Mouse (Mus musculus) myocyte (in vitro differentiated cells): ENCODE results near the gene Tmem176b. TPM values are rescaled to one million over a fixed set of nuclear protein-coding genes. Genes with fewer than 3 reads are reported as not detected.

Experiments
- H3K27me3 ChIP-seq: one replicate; pipeline ENCODE4 v1.6.1; 2011; ENCODE audit not compliant: control insufficient read depth, insufficient read depth, insufficient read length
- H3K36me3 ChIP-seq: one replicate; pipeline ENCODE4 v1.6.1; 2011; ENCODE audit not compliant: control insufficient read depth, insufficient read depth
- H3K4me2 ChIP-seq: one replicate; pipeline ENCODE4 v1.6.1; 2011; ENCODE audit warnings: low read depth, control low read depth
- H3K4me3 ChIP-seq: one replicate; pipeline ENCODE4 v1.5.1; 2011; ENCODE audit warnings: mild to moderate bottlenecking, control low read depth, moderate library complexity
- H3K79me2 ChIP-seq: one replicate; pipeline ENCODE4 v1.6.1; 2011; ENCODE audit not compliant: control insufficient read depth, insufficient read depth
- H3ac ChIP-seq: one replicate; pipeline ENCODE4 v1.6.1; 2011; ENCODE audit not compliant: control insufficient read depth, insufficient read length
- CEBPB ChIP-seq: IDR thresholded peaks from 2 replicates; pipeline ENCODE4 v1.6.1; 2011; ENCODE audit warnings: mild to moderate bottlenecking, moderate library complexity; ENCODE audit not compliant: poor library complexity, insufficient read depth, severe bottlenecking
- E2F4 ChIP-seq: IDR thresholded peaks from one replicate; pipeline ENCODE4 v1.6.1; 2011; ENCODE audit warnings: mild to moderate bottlenecking, control low read depth, moderate library complexity; ENCODE audit not compliant: insufficient read depth
- MAX ChIP-seq: IDR thresholded peaks from one replicate; pipeline ENCODE4 v1.6.1; 2011; ENCODE audit warnings: low read depth, mild to moderate bottlenecking, control low read depth
- MYOD1 ChIP-seq, 3 experiments: IDR thresholded peaks; one replicate each; pipeline ENCODE4 v1.6.1; 2011; ENCODE audit warnings: control low read depth in 2 of 3, low read depth in 2 of 3, mild to moderate bottlenecking in 2 of 3, moderate library complexity in 1 of 3; ENCODE audit not compliant: insufficient read length in 2 of 3, control insufficient read depth in 1 of 3
- MYOG ChIP-seq, 3 experiments: IDR thresholded peaks; one replicate each; pipeline ENCODE4 v1.6.1; 2011; ENCODE audit warnings: control low read depth in 2 of 3, low read depth in 2 of 3, mild to moderate bottlenecking in 2 of 3; ENCODE audit not compliant: insufficient read length in 2 of 3, control insufficient read depth in 1 of 3, insufficient read depth in 1 of 3
- POLR2A ChIP-seq: IDR thresholded peaks from one replicate; pipeline ENCODE4 v1.6.1; 2011; ENCODE audit warnings: low read depth, mild to moderate bottlenecking, control low read depth, moderate library complexity; ENCODE audit not compliant: insufficient read length
- POLR2AphosphoS2 ChIP-seq: IDR thresholded peaks from one replicate; pipeline ENCODE4 v1.6.1; 2011; ENCODE audit warnings: low read depth, control low read depth; ENCODE audit not compliant: insufficient read length
- REST ChIP-seq: IDR thresholded peaks from one replicate; pipeline ENCODE4 v1.6.1; 2011; ENCODE audit warnings: mild to moderate bottlenecking, control low read depth, moderate library complexity; ENCODE audit not compliant: insufficient read depth, insufficient read length
- SRF ChIP-seq: IDR thresholded peaks from one replicate; pipeline ENCODE4 v1.6.1; 2011; ENCODE audit warnings: low read depth; ENCODE audit not compliant: control insufficient read depth, insufficient read length
- TCF12 ChIP-seq: IDR thresholded peaks from one replicate; pipeline ENCODE4 v1.6.1; 2011; ENCODE audit warnings: mild to moderate bottlenecking, control low read depth; ENCODE audit not compliant: poor library complexity, insufficient read depth, severe bottlenecking
- TCF3 ChIP-seq: IDR thresholded peaks from one replicate; pipeline ENCODE4 v1.6.1; 2011; ENCODE audit warnings: low read depth, control low read depth; ENCODE audit not compliant: insufficient read length
- USF1 ChIP-seq: IDR thresholded peaks from one replicate; pipeline ENCODE4 v1.6.1; 2011; ENCODE audit warnings: low read depth, mild to moderate bottlenecking, control low read depth, moderate library complexity
- polyA plus RNA-seq: library from polyadenylated mRNA; unstranded; fragments of >200 nt; fragmentation: generic; extraction: Trizol; gene quantifications from one replicate; pipeline ENCODE4 v1.2.1, GENCODE M21; 2012; ENCODE audit warnings: missing spikeins

Gene Tmem176b
- polyA plus RNA-seq, 1 experiment = 9.9 TPM

DNA sequence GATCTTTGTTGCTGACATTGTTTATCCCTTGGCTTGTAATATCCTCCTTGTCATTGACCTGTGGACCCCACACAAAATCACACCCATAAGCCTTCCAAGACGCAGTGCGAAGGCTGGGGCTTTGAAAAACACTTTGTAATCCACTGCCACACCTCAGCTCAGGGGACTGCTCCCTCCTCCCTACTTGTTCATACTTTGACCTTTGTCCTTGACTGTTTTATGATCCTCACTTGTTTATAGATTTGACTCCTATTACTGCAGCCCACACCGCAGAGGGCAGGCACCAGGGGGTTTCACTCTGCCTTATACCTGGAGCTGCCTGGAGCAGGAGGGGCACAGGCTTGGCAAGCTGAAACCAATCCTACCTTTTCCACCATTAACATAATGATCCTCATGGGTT, 23.4 kb upstream of the Tmem176b start:
- H3K27me3 ChIP-seq = no peaks in the 10 kb centered on the region
- no peaks in the 10 kb centered on the region for H3K79me2 ChIP-seq
- no peak overlapping the region for H3K4me2 ChIP-seq
- no peaks in the 10 kb centered on the region for H3K36me3 ChIP-seq
- no peak for TF ChIP-seq SRF
- TF ChIP-seq MAX = no peak
- H3K4me3 ChIP-seq = no peak overlapping the region
- H3ac ChIP-seq = no peak overlapping the region

DNA sequence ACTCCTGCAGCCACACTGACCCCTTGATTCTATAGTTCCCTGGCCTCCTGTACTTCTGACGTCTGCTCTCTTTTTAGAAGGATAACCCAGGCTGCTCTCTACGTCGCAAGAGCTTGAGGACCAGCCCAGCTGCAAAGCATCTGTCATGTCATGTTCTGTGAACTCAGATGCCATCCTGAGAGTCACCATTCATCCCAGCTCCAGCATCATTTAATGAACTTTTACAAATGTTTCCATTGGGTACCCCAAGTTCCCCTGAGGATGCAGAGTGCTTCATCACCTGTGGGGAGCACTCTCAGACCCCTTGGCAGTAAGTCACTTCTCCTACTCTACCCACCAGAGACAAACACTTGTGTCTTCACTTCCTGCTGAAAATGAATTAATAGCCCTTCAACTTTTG, 22.9 kb upstream of the Tmem176b start:
- TF ChIP-seq USF1 (no peak), E2F4 (no peak), MAX (no peak), SRF (no peak), POLR2A (no peak), TCF3 (no peak)

DNA sequence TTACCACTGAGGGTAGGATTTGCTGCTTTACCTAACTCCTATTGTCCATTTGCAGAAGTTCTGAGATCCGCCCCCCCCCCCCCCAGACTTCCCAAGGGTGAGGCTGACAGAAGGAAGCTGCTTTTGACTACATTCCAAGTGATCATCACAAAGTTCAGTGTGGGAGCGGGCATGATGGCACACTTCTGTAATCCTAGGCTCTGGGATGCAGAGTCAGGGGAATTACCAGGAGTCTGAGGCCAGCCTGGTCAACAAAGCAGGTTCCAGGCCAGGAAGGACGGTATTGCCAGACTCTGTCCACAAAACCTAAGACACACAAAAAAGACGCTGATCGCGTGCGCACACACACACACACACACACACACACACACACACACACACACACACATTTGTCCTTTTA, 22.2 kb upstream of the Tmem176b start:
- no peak overlapping the region for H3K4me3 ChIP-seq
- no peak overlapping the region for H3ac ChIP-seq
- no peaks in the 10 kb centered on the region for H3K27me3 ChIP-seq
- no peak overlapping the region for H3K4me2 ChIP-seq
- no peak for TF ChIP-seq SRF
- TF ChIP-seq MYOD1 (IDR thresholded peaks at IDR 0.05; ENCODE audit: control insufficient read depth in 1 of 3, insufficient read length in 2 of 3, low read depth in 2 of 3) = no peak
- TF ChIP-seq POLR2AphosphoS2 = no peak
- no peak for TF ChIP-seq REST
- no peak for TF ChIP-seq TCF3
- TF ChIP-seq MYOG (IDR thresholded peaks at IDR 0.05; ENCODE audit: control insufficient read depth in 1 of 3, insufficient read depth in 1 of 3, insufficient read length in 2 of 3, low read depth in 2 of 3) = no peak
- TF ChIP-seq MAX = no peak
- TF ChIP-seq POLR2A = no peak
- no peak for TF ChIP-seq USF1
- no peak for TF ChIP-seq E2F4
- no peak for TF ChIP-seq CEBPB
- TF ChIP-seq TCF12 = no peak
- H3K79me2 ChIP-seq = no peaks in the 10 kb centered on the region
- no peaks in the 10 kb centered on the region for H3K36me3 ChIP-seq

More for the DNA sequence above, 22.9 kb upstream of the Tmem176b start:
- Histone ChIP-seq H3K36me3 (no peaks in the 10 kb centered on the region), H3K79me2 (no peaks in the 10 kb centered on the region), H3K4me3 (no peak overlapping the region), H3K4me2 (no peak overlapping the region), H3ac (no peak overlapping the region), H3K27me3 (no peaks in the 10 kb centered on the region)

DNA sequence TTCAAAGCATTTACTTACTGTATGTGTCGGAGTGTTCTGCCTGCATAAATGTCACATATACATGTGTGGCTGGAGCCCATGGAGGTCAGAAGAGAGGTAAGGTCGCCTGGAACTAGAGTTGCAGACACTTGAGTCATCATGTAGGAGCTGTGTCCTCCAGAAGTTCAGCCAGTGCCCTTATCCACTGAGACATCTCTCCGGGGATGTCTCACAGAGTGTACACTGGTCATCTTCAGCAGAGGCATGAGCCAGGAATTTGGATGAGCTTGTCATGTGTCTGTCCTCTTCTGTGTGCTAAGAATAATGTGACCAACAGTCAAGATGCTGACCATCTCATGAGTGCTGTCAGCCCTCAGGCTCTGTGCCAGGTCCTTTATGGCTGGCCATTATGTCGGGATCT, 21.5 kb upstream of the Tmem176b start:
- H3K79me2 ChIP-seq = no peaks in the 10 kb centered on the region
- H3ac ChIP-seq = no peak overlapping the region
- no peaks in the 10 kb centered on the region for H3K36me3 ChIP-seq
- H3K27me3 ChIP-seq = no peaks in the 10 kb centered on the region
- no peak overlapping the region for H3K4me3 ChIP-seq
- TF ChIP-seq REST = no peak
- TF ChIP-seq E2F4 = no peak
- TF ChIP-seq MYOG (IDR thresholded peaks at IDR 0.05; ENCODE audit: control insufficient read depth in 1 of 3, insufficient read depth in 1 of 3, insufficient read length in 2 of 3, low read depth in 2 of 3) = no peak
- TF ChIP-seq TCF3 = no peak
- no peak for TF ChIP-seq POLR2A
- TF ChIP-seq POLR2AphosphoS2 = no peak
- no peak for TF ChIP-seq MYOD1 (IDR thresholded peaks at IDR 0.05; ENCODE audit: control insufficient read depth in 1 of 3, insufficient read length in 2 of 3, low read depth in 2 of 3)
- no peak for TF ChIP-seq MAX
- TF ChIP-seq USF1 = no peak
- TF ChIP-seq TCF12 = no peak
- TF ChIP-seq CEBPB = no peak
- no peak for TF ChIP-seq SRF
- H3K4me2 ChIP-seq = no peak overlapping the region

DNA sequence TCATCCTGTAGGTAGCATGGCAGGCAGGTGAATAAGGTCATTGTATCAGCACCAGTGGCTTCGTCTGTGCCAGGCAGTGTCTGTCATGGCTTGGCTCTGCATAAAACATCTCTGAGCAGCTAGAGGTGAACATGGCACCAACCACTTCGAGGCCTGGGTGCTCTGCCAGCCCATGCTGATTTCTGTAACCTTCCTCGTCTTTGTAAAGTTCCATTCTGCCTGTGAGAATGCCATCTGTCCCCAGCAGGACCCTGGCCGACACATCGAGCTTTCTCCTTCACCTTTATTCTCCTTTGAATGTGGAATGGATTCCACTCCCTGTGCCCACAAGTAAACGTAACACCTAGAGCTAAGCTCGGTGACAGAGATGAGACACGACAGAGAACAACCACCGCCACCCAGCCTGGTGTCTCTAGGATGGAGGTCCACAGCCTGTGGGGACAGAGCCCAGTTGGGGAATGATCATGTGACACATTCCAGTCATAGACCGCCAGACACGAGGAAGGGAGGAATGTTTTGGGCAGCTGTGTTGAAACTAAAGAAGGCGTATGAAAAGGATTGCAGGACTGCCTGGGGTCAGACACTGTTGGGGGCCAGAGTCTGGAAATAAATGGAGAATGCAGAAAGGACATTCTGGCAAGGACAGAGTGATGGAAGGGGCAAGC, 20.5 kb upstream of the Tmem176b start:
- Histone ChIP-seq H3K4me2 (no peak overlapping the region), H3K27me3 (no peaks in the 10 kb centered on the region), H3ac (no peak overlapping the region), H3K36me3 (no peaks in the 10 kb centered on the region), H3K4me3 (no peak overlapping the region), H3K79me2 (no peaks in the 10 kb centered on the region)
- TF ChIP-seq TCF12 = no peak
- no peak for TF ChIP-seq USF1
- no peak for TF ChIP-seq POLR2A
- TF ChIP-seq CEBPB = no peak
- TF ChIP-seq E2F4 = no peak
